Mouse (Mus musculus) midbrain, embryonic 12.5 days (tissue): ENCODE measurements around the gene Pcgf6. TPM values are rescaled to one million over a fixed set of nuclear protein-coding genes. Genes with fewer than 3 reads are reported as not detected.

Experiments
- ATAC-seq: fragments of 200-750 bp; cut with Nextera tagmentation; 2 replicates; pipeline ENCODE4 v1.8.0; 2017; ENCODE audit warnings: low read depth, moderate TSS enrichment, moderate library complexity; ENCODE audit not compliant: low FRiP score
- H3K27ac ChIP-seq: fragments of 300-500 bp; sonication (generic); replicated peaks from 2 replicates; pipeline ENCODE4 v1.5.1; 2016; ENCODE audit warnings: mild to moderate bottlenecking
- H3K27me3 ChIP-seq: fragments of 300-500 bp; sonication (generic); 2 replicates; pipeline ENCODE4 v1.6.1; 2016; ENCODE audit warnings: mild to moderate bottlenecking
- H3K36me3 ChIP-seq: fragments of 300-500 bp; sonication (generic); 2 replicates; pipeline ENCODE4 v1.6.1; 2016
- H3K4me1 ChIP-seq: fragments of 300-500 bp; sonication (generic); 2 replicates; pipeline ENCODE4 v1.6.1; 2016
- H3K4me2 ChIP-seq: fragments of 300-500 bp; sonication (generic); replicated peaks from 2 replicates; pipeline ENCODE4 v1.6.1; 2016; ENCODE audit warnings: mild to moderate bottlenecking, moderate library complexity
- H3K4me3 ChIP-seq: fragments of 300-500 bp; sonication (generic); 2 replicates; pipeline ENCODE4 v1.5.1; 2016; ENCODE audit warnings: mild to moderate bottlenecking
- H3K9ac ChIP-seq: fragments of 300-500 bp; sonication (generic); replicated peaks from 2 replicates; pipeline ENCODE4 v1.6.1; 2016; ENCODE audit warnings: mild to moderate bottlenecking, moderate library complexity
- H3K9me3 ChIP-seq: fragments of 300-500 bp; sonication (generic); 2 replicates; pipeline ENCODE4 v1.6.1; 2016; ENCODE audit warnings: mild to moderate bottlenecking
- WGBS: fragments of 180-500 bp; shearing (Covaris S2); methylation state at CpG from one replicate; pipeline ENCODE4 v1.1.7; 2016; 5-methylcytosine and 5-hydroxymethylcytosine counted together
- polyA plus RNA-seq: library from polyadenylated mRNA; unstranded; fragments of >200 nt; fragmentation: Nextera tagmentation; extraction: Ambion mirVana; gene quantifications from 2 replicates; pipeline ENCODE4 v1.2.1, GENCODE M21; 2016

The Pcgf6 gene
- 32.6 and 33.8 TPM in 2 replicates for polyA plus RNA-seq

DNA sequence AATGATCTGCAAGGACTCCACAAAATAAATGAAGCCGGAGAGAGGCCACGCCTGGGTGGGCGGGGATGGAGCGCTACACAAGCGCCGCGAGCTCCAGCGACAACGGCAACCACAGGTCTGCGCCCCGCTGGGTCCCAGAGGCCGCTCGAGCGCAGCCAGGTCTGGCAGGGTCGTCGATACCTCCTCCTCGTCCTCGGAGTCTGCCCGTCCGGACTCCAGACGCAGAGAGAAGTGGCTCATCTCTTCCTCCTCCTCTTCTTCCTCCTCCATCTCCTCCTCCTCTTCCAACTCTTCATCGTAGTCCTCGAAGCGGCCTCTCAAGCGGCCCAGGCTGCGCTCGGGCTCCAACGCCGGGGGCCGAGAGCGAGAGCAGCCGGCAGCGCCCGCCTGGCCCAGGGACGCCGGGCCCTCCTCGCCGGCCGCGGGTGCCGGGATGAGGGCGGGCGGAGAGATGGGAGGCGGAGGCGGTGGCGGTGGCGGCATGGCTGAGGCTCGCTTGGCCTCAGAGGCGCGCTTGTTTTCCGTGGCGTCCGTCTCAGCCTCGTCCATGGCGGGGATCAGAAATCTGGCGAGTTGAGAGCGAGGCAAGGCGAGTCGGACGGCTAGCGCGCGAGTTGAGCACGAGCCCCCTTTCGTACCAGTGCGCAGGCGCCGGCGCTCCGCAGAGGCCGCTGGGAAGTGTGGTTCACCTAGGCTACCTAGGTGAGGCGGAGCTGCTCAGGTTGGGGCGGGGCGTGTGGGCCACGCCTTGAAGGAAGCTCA is at the start of gene Pcgf6:
TSS of gene Pcgf6 (minus strand) at position 636 of the 762 bp plus-strand sequence.
- WGBS, result under 1% methylated on average over 75 of the region's 75 CpGs
- Histone ChIP-seq H3K4me1 (peaks cover 18% of the 10 kb centered on the region), H3K4me3 (peak within 1 kb of the TSS; percentile 86), H3K36me3 (peaks cover 20% of the 10 kb centered on the region), H3K4me2 (peak within 1 kb of the TSS; percentile 70), H3K27me3 (no peaks in the 10 kb centered on the region), H3K9ac (peak within 1 kb of the TSS; percentile 90), H3K9me3 (no peaks in the 10 kb centered on the region), H3K27ac (peak within 1 kb of the TSS; percentile 96)
- peak; percentile 89 for ATAC-seq

DNA sequence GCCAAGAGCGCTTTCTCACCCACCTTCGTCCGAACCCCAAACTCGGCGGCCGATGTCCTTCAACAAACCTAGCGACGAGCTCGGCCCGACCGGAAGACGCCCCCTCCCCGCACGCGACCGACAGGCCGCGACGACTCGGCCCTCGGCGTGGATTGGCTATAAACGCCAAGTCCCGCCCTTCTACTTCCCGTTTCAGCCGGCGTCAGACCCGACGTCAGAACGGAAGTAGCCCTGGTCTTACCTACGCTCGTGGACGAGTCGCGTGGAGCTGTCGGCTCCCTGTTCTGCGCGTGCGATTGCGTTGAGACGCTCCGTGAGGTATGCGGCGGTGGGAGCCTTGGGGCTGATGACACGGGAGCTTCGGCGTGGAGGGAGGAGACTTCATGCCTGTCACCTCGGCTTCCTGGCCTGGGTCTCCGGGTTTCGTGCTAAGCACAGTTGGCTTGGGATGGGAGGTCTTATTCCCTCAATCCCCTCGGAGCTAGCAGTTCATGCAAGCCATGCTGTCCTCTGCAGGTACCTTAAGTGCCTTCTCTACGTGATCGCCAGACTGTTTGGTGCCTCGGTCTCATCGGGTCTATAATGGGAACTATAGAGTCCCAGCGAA is 39.9 kb upstream of the Pcgf6 start, which contains the start of the genes Usmg5 and Pdcd11:
TSS of gene Usmg5 (minus strand) at position 98 of the 607 bp plus-strand sequence.
TSS of gene Pdcd11 (plus strand) at position 219 of the 607 bp plus-strand sequence.
- Histone ChIP-seq H3K36me3 (peaks cover 26% of the 10 kb centered on the region), H3K27me3 (no peaks in the 10 kb centered on the region), H3K4me2 (peak within 1 kb of the TSS; percentile 85), H3K9me3 (no peaks in the 10 kb centered on the region), H3K4me1 (peaks cover 15% of the 10 kb centered on the region), H3K4me3 (peak within 1 kb of the TSS; percentile 91), H3K27ac (peak within 1 kb of the TSS; percentile 77), H3K9ac (peak within 1 kb of the TSS; percentile 95)
- WGBS, result under 1% methylated on average over 56 of the region's 56 CpGs
- peak; percentile 99 for ATAC-seq

DNA sequence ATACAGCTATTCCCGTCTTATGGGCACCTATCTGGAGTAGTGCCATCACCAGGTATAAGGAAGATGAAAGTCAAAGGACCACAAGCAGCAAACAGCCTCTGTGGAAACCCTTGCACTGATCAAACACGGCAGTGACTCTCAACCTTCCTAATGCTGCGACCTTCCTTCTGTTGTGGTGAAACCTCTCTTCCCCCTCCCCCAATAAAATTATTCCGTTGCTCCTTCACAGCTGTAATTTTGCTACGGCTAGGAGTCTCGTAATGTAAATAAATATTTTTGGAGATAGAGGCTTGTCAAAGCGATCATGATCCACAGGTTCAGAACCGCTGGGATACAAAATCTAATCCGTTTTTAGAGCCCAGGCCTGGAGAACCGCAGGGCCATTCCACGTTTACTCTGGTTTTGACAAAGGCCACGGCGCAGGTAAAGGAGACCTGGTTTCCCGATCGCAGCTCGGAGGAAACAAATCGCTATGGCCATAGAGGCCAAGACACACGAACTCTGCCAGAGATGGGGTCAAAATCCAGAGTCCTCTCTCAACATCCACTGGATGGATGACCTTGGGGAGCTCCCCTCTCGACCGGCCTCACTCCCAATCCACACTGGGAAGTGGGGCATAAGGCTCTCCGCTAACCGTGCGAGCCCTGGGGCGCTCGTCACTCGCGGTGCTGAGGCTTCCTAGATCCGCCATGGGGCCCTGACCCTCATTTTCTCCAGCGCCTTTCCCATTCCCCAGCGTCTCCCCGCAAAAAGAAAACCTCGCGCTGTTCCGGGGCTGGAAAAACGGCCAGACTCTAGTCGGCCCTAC is 39.2 kb upstream of the Pcgf6 start:
- Histone ChIP-seq H3K27ac (peak overlapping the region; percentile 77), H3K4me2 (peak overlapping the region; percentile 68), H3K9ac (peak overlapping the region; percentile 95), H3K4me1 (peaks cover 15% of the 10 kb centered on the region), H3K27me3 (no peaks in the 10 kb centered on the region), H3K36me3 (peaks cover 26% of the 10 kb centered on the region), H3K9me3 (no peaks in the 10 kb centered on the region), H3K4me3 (peak overlapping the region; percentile 91)
- ATAC-seq, result peak; percentile 73
- 4% methylated on average over 36 of the region's 36 CpGs for WGBS

- no peaks in the 10 kb centered on the region for H3K9me3 ChIP-seq
- no peak for ATAC-seq
- H3K27ac ChIP-seq, result no peak overlapping the region
- H3K4me2 ChIP-seq, result no peak overlapping the region
- H3K36me3 ChIP-seq, result peaks cover 29% of the 10 kb centered on the region
- peaks cover 15% of the 10 kb centered on the region for H3K4me1 ChIP-seq
- no peak overlapping the region for H3K9ac ChIP-seq
- WGBS, result 90% methylated on average over 3 of the region's 3 CpGs
- H3K27me3 ChIP-seq, result no peaks in the 10 kb centered on the region
- no peak overlapping the region for H3K4me3 ChIP-seq
Measured at GRCm38 (mm10) chr19:47088226-47088625, 37.5 kb upstream of the Pcgf6 start.

GRCm38 (mm10) chr19:47067924-47068611 is 17.4 kb upstream of the Pcgf6 start:
- peak overlapping the region; percentile 96 for H3K9ac ChIP-seq
- peak overlapping the region; percentile 91 for H3K27ac ChIP-seq
- peak overlapping the region; percentile 69 for H3K4me2 ChIP-seq
- under 1% methylated on average over 57 of the region's 72 CpGs for WGBS
- peaks cover 26% of the 10 kb centered on the region for H3K36me3 ChIP-seq
- no peaks in the 10 kb centered on the region for H3K27me3 ChIP-seq
- H3K9me3 ChIP-seq, result no peaks in the 10 kb centered on the region
- ATAC-seq, result peak; percentile 86
- peak overlapping the region; percentile 99 for H3K4me3 ChIP-seq
- peaks cover 11% of the 10 kb centered on the region for H3K4me1 ChIP-seq

DNA sequence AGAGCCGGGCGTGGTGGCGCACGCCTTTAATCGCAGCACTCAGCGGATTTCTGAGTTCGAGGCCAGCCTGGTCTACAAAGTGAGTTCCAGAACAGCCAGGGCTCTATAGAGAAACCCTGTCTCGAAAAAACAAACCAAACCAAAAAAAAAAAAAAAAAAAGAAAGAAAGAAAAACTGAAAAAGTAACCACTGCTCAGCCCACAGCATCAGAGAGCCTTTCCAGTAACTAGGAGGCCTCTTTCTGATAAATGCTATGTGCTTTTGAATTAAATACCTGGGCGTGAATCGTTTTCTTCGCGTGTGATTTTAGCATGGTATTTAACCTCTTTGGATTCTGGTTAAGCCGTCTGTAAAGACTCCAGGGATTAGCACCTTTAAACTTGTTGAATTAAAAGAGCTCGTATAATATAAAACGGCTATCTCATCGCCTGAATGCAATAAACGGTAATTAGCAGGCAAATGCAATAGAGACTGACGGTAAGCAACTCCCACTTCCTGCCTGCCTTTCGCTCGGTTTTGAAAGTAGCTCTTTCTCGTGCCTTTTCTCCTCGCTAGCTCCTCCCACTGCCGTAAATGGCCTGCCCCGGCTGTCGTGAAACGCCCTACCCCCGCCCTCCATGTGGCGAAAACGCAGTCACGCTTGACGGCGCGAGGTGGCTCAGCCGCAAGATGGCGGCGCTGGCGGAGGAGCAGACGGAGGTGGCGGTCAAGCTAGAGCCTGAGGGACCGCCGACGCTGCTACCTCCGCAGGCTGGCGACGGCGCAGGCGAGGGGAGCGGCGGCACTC is 16.6 kb upstream of the Pcgf6 start, which contains the start of gene Taf5:
TSS of gene Taf5 (plus strand) at position 651 of the 787 bp plus-strand sequence.
- WGBS, result 11% methylated on average over 49 of the region's 49 CpGs
- peak; percentile 83 for ATAC-seq
- H3K9ac ChIP-seq, result peak within 1 kb of the TSS; percentile 96

GRCm38 (mm10) chr19:47065860-47066259 is 15.2 kb upstream of the Pcgf6 start:
- no peaks in the 10 kb centered on the region for H3K9me3 ChIP-seq
- 95% methylated on average over 3 of the region's 3 CpGs for WGBS
- H3K4me2 ChIP-seq, result no peak overlapping the region
- peaks cover 4% of the 10 kb centered on the region; the same call in 1 of the 2 replicates for H3K36me3 ChIP-seq
- no peak overlapping the region for H3K27ac ChIP-seq
- H3K27me3 ChIP-seq, result no peaks in the 10 kb centered on the region
- peaks cover 11% of the 10 kb centered on the region for H3K4me1 ChIP-seq
- ATAC-seq, result no peak
- H3K4me3 ChIP-seq, result no peak overlapping the region
- H3K9ac ChIP-seq, result no peak overlapping the region

More for the DNA sequence above, 16.6 kb upstream of the Pcgf6 start, which contains the start of gene Taf5:
- Histone ChIP-seq H3K27me3 (no peaks in the 10 kb centered on the region), H3K36me3 (peaks cover 18% of the 10 kb centered on the region), H3K4me3 (peak within 1 kb of the TSS; percentile 99), H3K9me3 (no peaks in the 10 kb centered on the region), H3K4me2 (peak within 1 kb of the TSS; percentile 69), H3K27ac (peak within 1 kb of the TSS; percentile 91), H3K4me1 (peaks cover 11% of the 10 kb centered on the region)

DNA sequence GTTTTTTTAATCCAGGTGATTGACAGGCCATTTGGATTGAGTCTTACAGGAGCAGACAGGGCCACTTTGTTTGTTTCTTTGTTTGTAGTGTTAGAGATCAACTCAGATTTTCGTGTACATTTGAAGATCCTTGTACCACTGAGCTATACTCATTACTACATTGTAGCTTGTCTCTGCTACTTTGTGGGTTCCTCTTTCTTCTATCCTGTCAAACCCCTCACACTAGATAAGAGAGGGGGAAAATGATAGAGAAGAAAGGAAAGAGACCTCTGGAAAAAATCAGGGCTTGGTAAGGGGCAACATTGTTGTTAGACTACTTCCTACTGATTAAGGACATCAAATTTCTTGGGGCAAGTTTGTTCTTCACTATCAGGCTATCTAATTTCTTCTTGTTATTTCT is 7.0 kb upstream of the Pcgf6 start:
- no peaks in the 10 kb centered on the region for H3K36me3 ChIP-seq
- H3K4me3 ChIP-seq, result no peak overlapping the region
- no peak for ATAC-seq
- H3K27me3 ChIP-seq, result no peaks in the 10 kb centered on the region
- no peaks in the 10 kb centered on the region for H3K4me1 ChIP-seq
- no peak overlapping the region for H3K4me2 ChIP-seq
- H3K9me3 ChIP-seq, result no peaks in the 10 kb centered on the region
- no peak overlapping the region for H3K9ac ChIP-seq
- no peak overlapping the region for H3K27ac ChIP-seq
- 73% methylated on average over 1 of the region's 1 CpGs for WGBS

DNA sequence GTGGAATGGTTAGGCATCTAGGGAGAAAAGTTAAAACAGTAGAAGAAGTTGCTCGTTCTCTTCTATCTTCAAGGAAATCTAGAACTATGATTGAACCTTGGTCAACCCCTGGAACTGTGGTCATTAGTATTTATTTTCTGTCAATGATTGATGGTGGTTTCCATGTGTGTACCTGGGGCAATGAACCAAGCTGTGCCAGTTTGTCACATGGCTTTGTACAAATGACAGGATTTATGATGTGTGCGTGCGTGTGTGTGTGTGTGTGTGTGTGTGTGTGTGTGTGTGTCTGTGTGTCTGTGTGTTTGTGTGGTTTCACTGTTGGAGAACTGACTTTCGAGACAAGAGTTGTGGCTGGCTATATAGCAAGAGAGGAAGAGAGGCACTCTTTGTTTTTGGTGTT is 2.8 kb upstream of the Pcgf6 start:
- H3K9me3 ChIP-seq, result no peaks in the 10 kb centered on the region
- no peak for ATAC-seq
- no peaks in the 10 kb centered on the region for H3K36me3 ChIP-seq
- no peak overlapping the region for H3K4me3 ChIP-seq
- peaks cover 18% of the 10 kb centered on the region for H3K4me1 ChIP-seq
- no peak overlapping the region for H3K27ac ChIP-seq
- H3K4me2 ChIP-seq, result no peak overlapping the region
- no peaks in the 10 kb centered on the region for H3K27me3 ChIP-seq
- H3K9ac ChIP-seq, result no peak overlapping the region
- WGBS, result 87% methylated on average over 4 of the region's 4 CpGs

- no peaks in the 10 kb centered on the region for H3K27me3 ChIP-seq
- WGBS, result 82% methylated on average over 4 of the region's 4 CpGs
- H3K4me1 ChIP-seq, result peaks cover 18% of the 10 kb centered on the region
- H3K27ac ChIP-seq, result no peak overlapping the region
- H3K4me3 ChIP-seq, result no peak overlapping the region
- no peaks in the 10 kb centered on the region for H3K36me3 ChIP-seq
- no peak overlapping the region for H3K4me2 ChIP-seq
- no peak overlapping the region for H3K9ac ChIP-seq
- ATAC-seq, result no peak
- H3K9me3 ChIP-seq, result no peaks in the 10 kb centered on the region
Measured at GRCm38 (mm10) chr19:47052927-47053326, 2.2 kb upstream of the Pcgf6 start.
